In the genomic region with DNA sequence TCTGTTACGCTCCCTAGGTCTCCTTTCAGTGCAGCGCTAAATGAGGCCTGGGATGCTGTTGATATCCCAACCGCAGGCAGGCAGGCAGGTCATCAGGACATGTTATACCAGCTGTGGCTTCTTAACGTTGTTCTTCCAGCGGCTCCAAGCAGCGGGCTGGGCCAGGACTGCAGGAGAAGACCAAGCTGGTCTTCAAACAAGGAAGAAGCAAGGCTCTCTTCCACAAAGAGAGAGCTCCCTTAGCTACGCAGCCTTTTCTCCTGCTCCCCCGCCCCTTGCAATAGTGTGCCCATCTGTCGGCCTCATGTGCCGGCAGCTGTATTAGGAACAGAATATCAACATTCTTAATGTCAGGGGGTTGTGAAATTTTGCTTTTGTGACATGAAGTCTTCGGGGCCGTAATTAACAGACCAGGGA, we compare ENCODE assay signal across 9 mouse cellular contexts. TPM values are rescaled to one million over a fixed set of nuclear protein-coding genes. Genes with fewer than 3 reads are reported as not detected.
DNase-seq lines count a peak whose midpoint lies in the region; ATAC-seq lines count a peak whose summit lies in the region.
"Had no signal": no experiment of that assay in that cellular context is flagged by ENCODE, and none has a peak within 500 bp of the region (broad histone marks: within the 10 kb centered on the region; RNA-seq: fewer than 3 reads in every experiment).

No protein-coding gene starts in this region.

- no peaks in the 10 kb centered on the region for H3K27me3 ChIP-seq in hindbrain, embryonic 14.5 days (ENCODE audit: control insufficient read depth, insufficient read depth, low read length)
- no peaks in the 10 kb centered on the region for H3K27me3 ChIP-seq in midbrain, embryonic 11.5 days (ENCODE audit: control insufficient read depth, insufficient read depth, low read length)

- no peaks in the 10 kb centered on the region for H3K9me3 ChIP-seq in hindbrain, embryonic 14.5 days (ENCODE audit: control insufficient read depth, low read length)
- no peaks in the 10 kb centered on the region for H3K9me3 ChIP-seq in midbrain, embryonic 11.5 days (ENCODE audit: control insufficient read depth, low read length)

- H3K27ac ChIP-seq in hindbrain, embryonic 14.5 days = no peak overlapping the region; the same call in 1 of the 2 replicates
- no peak overlapping the region for H3K27ac ChIP-seq in midbrain, embryonic 11.5 days (ENCODE audit: low read depth, low read length)

- WGBS in hindbrain, embryonic 14.5 days = 34% methylated on average over 12 of the region's 12 CpGs
- WGBS in midbrain, embryonic 11.5 days = 56% methylated on average over 12 of the region's 12 CpGs

- DNase-seq in frontal cortex, postnatal 36 days (ENCODE audit: low spot score in 2 of 2) = peak; percentile 5 to 11
- DNase-seq in frontal cortex, postnatal 14 days (ENCODE audit: low spot score in 2 of 2) = no peak
- peak; percentile 35 for DNase-seq in embryo, embryonic 10.5 days (ENCODE audit: low spot score)
- peak; percentile 30 for DNase-seq in hindbrain, embryonic 14.5 days (ENCODE audit: low spot score)
- peak; percentile 86 for DNase-seq in midbrain, embryonic 11.5 days (ENCODE audit: low spot score, missing footprints)
- DNase-seq in left cerebral cortex, adult 8-10 months (ENCODE audit: low spot score in 2 of 2) = no peak
- no peak for DNase-seq in heart, adult 9 months (ENCODE audit: low spot score in 2 of 2)
- DNase-seq in thymus, postnatal 25 days = no peak

- ATAC-seq in hindbrain, embryonic 14.5 days (ENCODE audit: low FRiP score) = no peak; the same call in 1 of the 2 replicates
- peak; percentile 54; the same call in 1 of the 2 replicates for ATAC-seq in midbrain, embryonic 11.5 days (ENCODE audit: low FRiP score)
- ATAC-seq: inflammation-experienced regulatory T-cells, adult 6 months had no signal

- no peaks in the 10 kb centered on the region for H3K36me3 ChIP-seq in hindbrain, embryonic 14.5 days (replicated peaks; ENCODE audit: control insufficient read depth, insufficient read depth)
- H3K36me3 ChIP-seq in midbrain, embryonic 11.5 days (ENCODE audit: control insufficient read depth, insufficient read depth, low read length) = no peaks in the 10 kb centered on the region

- 0 out of 2 replicates have a peak, but pooled peaks cover 5% of the 10 kb centered on the region for H3K4me1 ChIP-seq in hindbrain, embryonic 14.5 days (replicated peaks; ENCODE audit: control insufficient read depth, insufficient read depth, low read length)
- no peaks in the 10 kb centered on the region for H3K4me1 ChIP-seq in midbrain, embryonic 11.5 days (ENCODE audit: control insufficient read depth, insufficient read depth, low read length)

- H3K4me3 ChIP-seq in hindbrain, embryonic 14.5 days (replicated peaks; ENCODE audit: low read length) = no peak overlapping the region
- H3K4me3 ChIP-seq in midbrain, embryonic 11.5 days (ENCODE audit: low read depth, low read length) = no peak overlapping the region

- H3K9ac ChIP-seq in hindbrain, embryonic 14.5 days = no peak overlapping the region
- no peak overlapping the region for H3K9ac ChIP-seq in midbrain, embryonic 11.5 days (ENCODE audit: low read length)

- 0 out of 2 replicates have a peak overlapping the region, but pooled peaks have one; percentile 8 for H3K4me2 ChIP-seq in hindbrain, embryonic 14.5 days (replicated peaks)
- H3K4me2 ChIP-seq in midbrain, embryonic 11.5 days = no peak overlapping the region

RNA-seq across cellular contexts. Expression of a gene that starts 35.7 kb away (rescaled TPM):
- 25.3 and 28.8 TPM in 2 replicates for polyA plus RNA-seq in hindbrain, embryonic 14.5 days (2014; fragmentation: Nextera tagmentation; extraction: Ambion mirVana)
- 23.1 and 25.1 TPM in 2 replicates for polyA plus RNA-seq in midbrain, embryonic 11.5 days (2014; fragmentation: Nextera tagmentation; extraction: Ambion mirVana)
- total RNA-seq in left cerebral cortex, adult 8-10 months (2022) = 10 to 100 TPM; 27.9 to 40.8 (median 32.8) TPM
- polyA plus RNA-seq: inflammation-experienced regulatory T-cells, adult 6 months had no signal

Comparison
In these comparisons a context has a peak if more than half of its experiments do, and no peak if none do; other contexts are left out.
1. DNase-seq: peak in frontal cortex, postnatal 36 days (2 of 2), embryo, embryonic 10.5 days (single experiment), hindbrain, embryonic 14.5 days (single experiment) and midbrain, embryonic 11.5 days (single experiment); none in frontal cortex, postnatal 14 days (0 of 2), left cerebral cortex, adult 8-10 months (0 of 2), heart, adult 9 months (0 of 2) and thymus, postnatal 25 days (single experiment).